Mouse (Mus musculus): ENCODE results near the gene Taar8b. TPM values are rescaled to one million over a fixed set of nuclear protein-coding genes. Genes with fewer than 3 reads are reported as not detected.
A peak's percentile ranks its signal among the peaks of the same experiment; 100 is the strongest.
"Not testable (repeated sequence)": the region's sequence is repeated elsewhere in the genome, so short reads cannot be mapped to it uniquely, and the experiment has no call there.

The Taar8b gene
- total RNA-seq (2021): not detected
- long read RNA-seq, experiment 1: 0 reads
- long read RNA-seq, experiment 2: 0 reads

DNA sequence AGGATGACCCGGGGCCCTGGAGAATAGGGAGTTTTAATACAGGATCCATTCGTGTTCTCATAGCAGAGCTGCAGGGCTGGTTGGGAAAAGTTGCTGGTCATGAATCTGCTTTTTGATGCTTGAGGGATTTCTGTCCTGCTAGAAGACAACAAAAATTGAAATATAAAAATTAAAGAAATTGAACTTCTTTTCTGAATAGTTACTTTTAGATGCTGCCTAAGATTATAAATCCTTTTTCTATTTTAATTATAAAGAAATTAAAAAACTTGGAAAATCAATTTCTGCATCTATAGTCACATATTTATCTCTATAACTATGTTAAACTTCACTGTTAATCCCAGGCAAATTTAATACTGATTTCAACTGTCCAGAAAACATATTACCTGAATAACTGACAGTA, at the start of gene Taar8b:
TSS of gene Taar8b (minus strand) at position 101 of the 400 bp plus-strand sequence.
- DNase-seq (ENCODE audit: low spot score in 2 of 2): no peak
- no peak within 1 kb of the TSS for H3K27ac ChIP-seq
- TF ChIP-seq CTCF (conservative IDR thresholded peaks at IDR 0.05): no peak
- no peak within 1 kb of the TSS for H3K4me3 ChIP-seq

DNA sequence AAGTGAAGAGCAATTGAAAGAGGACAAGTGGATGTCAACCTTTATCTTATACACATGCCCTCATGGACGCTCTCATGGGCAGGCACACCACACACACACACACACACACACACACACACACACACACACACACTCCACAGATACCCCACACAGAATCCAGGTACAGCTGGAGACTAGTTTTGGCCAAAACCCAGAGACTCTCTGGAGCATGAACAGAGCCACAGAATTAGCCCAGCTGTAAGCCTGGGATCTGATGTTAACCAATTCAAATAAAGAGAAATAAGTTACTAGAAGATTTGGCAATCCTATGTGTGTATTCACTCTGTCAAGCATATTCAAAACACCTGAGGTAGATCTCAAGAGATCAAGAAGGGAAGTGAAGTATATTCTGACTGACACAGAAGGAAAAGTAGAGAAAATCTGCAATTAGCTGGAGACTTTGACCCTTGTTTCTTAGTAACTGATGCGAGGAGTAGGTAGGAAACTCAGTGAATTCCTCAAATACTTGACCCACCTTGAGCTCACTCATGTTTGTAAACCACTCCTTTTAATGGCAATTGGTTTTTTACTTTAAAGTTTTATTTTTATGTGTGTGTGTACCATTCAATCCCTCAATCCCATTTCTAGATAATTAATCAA, 46.6 kb upstream of the Taar8b start:
- no peak for TF ChIP-seq CTCF (conservative IDR thresholded peaks at IDR 0.05)
- H3K27ac ChIP-seq: no peak overlapping the region
- no peak for DNase-seq (ENCODE audit: low spot score in 2 of 2)
- no peak overlapping the region for H3K4me3 ChIP-seq

DNA sequence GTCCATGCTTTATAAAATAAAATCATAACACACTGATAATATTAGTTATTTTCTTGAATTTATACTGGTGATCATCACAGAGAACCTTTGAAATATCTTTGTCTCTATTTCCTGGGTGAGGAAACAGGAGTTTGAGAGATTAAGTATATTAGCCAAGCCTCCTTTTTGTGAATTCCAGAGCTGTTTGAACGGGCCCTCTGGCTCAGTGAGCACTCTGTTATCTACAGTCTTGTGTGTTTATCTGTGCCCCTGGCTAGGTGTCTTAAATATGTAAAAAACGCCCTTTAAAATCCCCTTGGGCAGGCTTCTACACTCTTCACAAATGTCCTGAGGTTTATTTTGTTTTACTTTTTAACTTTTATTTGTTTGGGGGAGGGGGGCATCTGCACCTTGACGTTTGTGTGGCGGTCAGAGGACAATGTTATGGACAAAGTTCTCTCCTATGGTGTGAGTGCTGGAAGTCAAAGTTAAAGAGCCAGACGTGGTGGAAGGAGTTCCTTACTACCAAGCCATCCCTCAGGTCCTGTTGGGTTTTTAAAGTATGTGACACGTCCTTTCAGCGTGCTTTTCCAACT, 42.1 kb upstream of the Taar8b start:
- H3K27ac ChIP-seq: no peak overlapping the region
- DNase-seq (ENCODE audit: low spot score in 2 of 2): no peak
- TF ChIP-seq CTCF (conservative IDR thresholded peaks at IDR 0.05): no peak
- no peak overlapping the region for H3K4me3 ChIP-seq

DNA sequence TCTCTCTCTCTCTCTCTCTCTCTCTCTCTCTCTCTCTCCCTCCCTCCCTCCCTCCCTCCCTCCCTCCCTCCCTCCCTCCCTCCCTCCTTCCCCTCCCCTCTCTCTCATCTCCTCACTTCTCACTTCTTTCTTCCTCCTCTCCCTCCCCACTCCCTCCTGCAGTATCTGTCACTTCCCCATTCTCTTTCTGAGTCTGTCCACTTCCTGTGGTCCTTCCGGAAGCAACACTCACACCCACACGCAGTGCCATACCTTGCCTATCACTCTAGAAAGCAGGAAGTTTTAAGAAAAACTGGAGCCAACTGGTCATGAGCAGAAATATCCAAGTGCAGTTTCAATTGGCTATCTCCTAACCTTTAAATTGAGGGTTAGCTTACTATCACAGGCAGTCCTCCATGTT, 41.0 kb upstream of the Taar8b start:
- TF ChIP-seq CTCF (conservative IDR thresholded peaks at IDR 0.05): no peak
- Histone ChIP-seq H3K4me3 (no peak overlapping the region), H3K27ac (no peak overlapping the region)
- DNase-seq (ENCODE audit: low spot score in 2 of 2): no peak

DNA sequence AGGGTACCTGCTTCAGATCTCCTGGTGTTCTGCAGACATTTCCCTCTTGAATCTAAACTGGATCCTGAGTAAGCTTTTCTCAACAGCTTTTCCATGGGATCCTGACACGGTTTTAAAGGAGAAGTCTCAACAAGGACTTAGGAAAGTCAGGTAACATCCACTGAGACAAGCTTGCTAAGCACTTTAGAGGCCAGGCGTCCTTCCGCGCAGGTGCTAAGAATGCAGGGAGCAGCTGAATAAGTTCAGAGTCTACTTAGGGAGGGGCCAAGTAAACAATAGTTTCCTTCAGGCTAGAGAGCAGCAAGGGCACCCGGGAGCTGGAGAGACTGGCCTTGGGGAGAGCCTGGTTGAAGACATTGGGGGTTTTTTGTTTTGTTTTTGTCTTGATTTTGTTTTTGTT, 40.2 kb upstream of the Taar8b start:
- no peak for TF ChIP-seq CTCF (conservative IDR thresholded peaks at IDR 0.05)
- no peak overlapping the region for H3K27ac ChIP-seq
- no peak overlapping the region for H3K4me3 ChIP-seq
- no peak for DNase-seq (ENCODE audit: low spot score in 2 of 2)

DNA sequence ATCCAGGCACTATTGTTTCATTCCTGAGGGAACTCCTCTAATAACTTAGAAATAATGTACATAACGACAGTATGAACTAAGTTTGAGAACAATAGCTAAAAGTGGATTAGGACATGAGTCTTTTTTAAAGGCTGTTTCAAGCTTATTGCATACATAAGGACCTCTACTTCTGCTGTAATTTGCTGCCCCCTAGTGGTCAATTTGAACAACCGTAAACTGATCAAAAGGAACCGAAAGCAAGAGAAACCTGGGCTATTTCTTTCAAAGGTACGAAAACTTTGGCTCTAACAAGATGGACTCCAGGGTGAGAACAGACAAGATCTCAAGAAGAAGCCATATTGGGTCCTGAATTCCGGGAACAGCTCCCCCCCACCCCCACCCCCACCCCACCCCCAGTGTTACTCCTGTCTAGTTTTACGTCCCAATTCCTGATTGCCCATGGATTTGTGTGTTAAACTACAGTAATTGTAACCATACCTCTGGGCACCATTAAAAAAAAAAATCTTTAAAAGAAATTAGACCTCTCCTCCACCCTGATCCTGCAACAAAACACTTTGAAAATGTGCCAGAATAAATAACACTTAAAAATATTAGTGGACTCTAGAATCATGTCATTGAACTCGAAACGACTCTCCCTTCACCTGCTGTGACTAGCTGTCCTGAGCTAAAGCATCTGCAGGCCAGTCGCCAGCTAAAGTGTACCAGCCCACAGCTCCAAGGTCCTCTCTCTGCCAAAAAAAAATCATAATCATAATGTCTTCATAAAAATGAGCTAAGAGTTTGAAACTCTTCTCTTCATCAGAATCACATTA, 39.6 kb upstream of the Taar8b start:
- DNase-seq (ENCODE audit: low spot score in 2 of 2): peak; percentile 68 to 70
- Histone ChIP-seq H3K27ac (no peak overlapping the region), H3K4me3 (peak overlapping the region; percentile 32)
- TF ChIP-seq CTCF (conservative IDR thresholded peaks at IDR 0.05): peak; percentile 86

DNA sequence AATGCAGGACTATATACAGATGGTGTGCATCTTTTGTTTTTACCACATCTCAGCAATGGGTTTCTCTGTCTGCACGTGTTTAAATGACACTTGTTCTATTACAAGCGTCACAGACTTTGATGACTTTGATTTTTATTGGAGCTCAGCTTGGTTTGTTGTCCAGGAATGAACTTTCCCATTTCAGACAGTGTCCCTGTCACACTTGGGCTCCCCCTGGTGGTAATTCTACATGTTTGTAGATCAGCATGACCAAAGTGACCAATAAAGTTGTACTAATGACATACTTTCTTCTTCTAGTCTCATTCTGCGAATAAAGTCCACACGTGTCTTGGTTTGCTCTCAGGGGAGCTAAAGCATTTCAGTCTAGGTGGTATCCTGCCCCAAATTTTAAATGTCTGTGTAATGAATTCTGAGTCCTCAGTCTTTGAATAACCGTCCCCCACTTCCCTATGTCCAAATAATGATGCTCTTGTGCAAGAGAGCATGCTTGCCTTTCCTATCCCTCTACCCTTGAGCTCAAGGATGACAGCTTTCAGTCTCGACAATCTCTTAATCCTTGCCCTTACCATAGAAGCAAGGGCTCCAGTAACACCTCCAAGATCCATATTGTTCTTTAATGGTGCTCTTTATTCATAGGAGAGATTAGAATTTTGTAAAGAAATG, 19.2 kb upstream of the Taar8b start:
- TF ChIP-seq CTCF (conservative IDR thresholded peaks at IDR 0.05): peak; percentile 86
- H3K27ac ChIP-seq: no peak overlapping the region
- H3K4me3 ChIP-seq: no peak overlapping the region
- peak; percentile 36 to 38 for DNase-seq (ENCODE audit: low spot score in 2 of 2)

DNA sequence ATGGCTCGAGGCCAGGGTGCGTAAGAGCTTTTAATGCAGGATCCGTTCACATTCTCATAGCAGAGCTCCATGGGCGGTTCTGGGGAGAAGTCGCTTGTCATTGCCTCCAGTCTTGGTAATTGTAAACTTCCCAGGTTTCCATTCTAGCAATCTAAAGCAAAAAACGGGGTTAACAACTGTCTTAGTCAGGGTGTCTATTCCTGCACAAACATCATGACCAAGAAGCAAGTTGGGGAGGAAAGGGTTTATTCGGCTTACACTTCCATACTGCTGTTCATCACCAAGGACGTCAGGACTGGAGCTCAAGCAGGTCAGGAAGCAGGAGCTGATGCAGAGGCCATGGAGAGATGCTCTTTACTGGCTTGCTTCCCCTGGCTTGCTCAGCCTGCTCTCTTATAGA, 17.3 kb upstream of the Taar8b start, which contains the start of gene Taar9:
TSS of gene Taar9 (minus strand) at position 101 of the 400 bp plus-strand sequence.
- not testable (repeated sequence) for H3K4me3 ChIP-seq; DNase-seq (ENCODE audit: low spot score in 2 of 2); H3K27ac ChIP-seq

DNA sequence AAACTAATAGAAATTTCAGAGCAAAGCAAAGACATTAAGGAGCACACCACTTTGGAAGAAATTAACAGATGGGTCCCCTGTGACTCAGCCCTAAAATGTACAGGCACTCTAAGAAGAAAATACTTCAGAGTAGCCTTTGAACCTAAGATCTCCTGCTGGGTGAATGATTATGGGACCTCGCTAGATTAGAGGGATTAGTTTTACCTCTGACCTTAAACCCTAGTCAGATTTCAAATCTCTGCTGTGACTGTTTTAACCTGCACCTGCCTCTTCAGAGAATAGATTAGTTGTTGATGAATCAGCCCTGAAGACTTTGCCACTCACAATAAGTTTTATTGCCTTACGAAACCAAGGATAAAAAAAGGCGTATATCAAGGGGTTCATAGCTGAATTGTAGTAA, 16.1 kb upstream of the Taar8b start:
- no peak for DNase-seq (ENCODE audit: low spot score in 2 of 2)
- H3K27ac ChIP-seq: no peak overlapping the region
- no peak for TF ChIP-seq CTCF (conservative IDR thresholded peaks at IDR 0.05)
- no peak overlapping the region for H3K4me3 ChIP-seq

DNA sequence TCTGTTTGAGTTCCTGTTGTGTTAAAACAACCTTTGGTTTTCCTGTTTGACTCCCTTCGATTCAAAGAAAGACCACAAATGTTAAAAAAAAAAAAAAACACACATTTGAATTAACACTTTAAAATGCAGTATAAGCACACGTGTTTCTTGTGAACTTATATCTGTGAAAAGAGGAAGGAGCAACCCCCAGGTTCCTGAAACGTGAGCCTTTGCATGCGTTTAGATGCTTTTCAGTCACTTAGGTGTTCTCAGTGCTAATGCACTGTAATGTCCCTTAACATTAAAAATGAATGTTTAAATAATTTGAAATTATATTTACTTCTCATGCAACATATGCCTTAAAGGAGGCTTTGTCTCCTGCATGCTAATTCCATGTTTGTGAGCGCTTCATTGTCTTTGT, 15.7 kb upstream of the Taar8b start:
- H3K27ac ChIP-seq: no peak overlapping the region
- no peak for DNase-seq (ENCODE audit: low spot score in 2 of 2)
- no peak for TF ChIP-seq CTCF (conservative IDR thresholded peaks at IDR 0.05)
- no peak overlapping the region for H3K4me3 ChIP-seq

DNA sequence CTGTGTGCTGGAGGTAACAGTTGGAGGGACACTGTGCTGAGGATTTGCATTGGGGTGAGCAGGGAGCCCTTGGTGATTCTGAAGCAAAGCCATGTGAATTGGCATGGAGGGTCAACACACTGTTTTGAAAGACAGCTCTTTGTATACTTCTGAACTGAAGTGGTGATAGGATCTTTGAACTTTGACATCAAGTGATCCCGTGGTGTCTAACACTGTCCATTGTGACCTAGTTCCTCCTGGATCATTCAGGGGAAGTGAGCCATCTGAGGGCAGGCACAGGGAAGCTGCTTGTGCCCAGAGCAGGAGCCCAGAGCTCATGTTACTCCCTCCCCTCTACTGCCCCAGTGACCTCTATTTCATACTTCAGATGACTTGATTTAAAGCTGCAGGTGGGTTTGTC, 11.2 kb upstream of the Taar8b start:
- not testable (repeated sequence) for H3K27ac ChIP-seq; H3K4me3 ChIP-seq; DNase-seq (ENCODE audit: low spot score in 2 of 2)

DNA sequence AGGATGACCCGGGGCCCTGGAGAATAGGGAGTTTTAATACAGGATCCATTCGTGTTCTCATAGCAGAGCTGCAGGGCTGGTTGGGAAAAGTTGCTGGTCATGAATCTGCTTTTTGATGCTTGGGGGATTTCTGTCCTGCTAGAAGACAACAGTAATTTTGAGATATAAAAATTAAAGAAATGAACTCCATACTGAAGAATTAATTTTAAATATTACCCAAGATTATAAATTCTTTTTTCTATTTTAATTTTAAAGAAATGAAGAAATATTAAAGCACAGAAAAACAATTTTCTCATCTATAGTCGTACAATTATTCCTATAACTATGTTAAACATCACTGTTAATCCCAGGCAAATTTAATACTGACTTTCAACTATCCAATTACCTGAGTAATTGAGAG, 9.7 kb upstream of the Taar8b start, which contains the start of gene Taar8c:
TSS of gene Taar8c (minus strand) at position 101 of the 400 bp plus-strand sequence.
- not testable (repeated sequence) for H3K27ac ChIP-seq

DNA sequence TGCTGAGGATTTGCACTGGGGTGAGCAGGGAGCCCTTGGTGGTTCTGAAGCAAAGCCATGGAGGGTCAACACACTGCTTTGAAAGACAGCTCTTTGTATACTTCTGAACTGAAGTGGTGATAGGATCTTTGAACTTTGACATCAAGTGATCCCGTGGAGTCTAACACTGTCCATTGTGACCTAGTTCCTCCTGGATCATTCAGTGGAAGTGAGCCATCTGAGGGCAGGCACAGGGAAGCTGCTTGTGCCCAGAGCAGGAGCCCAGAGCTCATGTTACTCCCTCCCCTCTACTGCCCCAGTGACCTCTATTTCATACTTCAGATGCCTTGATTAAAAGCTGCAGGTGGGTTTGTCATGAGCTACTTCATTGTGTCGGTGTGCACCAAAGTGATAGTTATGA, 4.9 kb upstream of the Taar8b start:
- not testable (repeated sequence) for DNase-seq (ENCODE audit: low spot score in 2 of 2); H3K27ac ChIP-seq; H3K4me3 ChIP-seq

More for the DNA sequence above, 9.7 kb upstream of the Taar8b start, which contains the start of gene Taar8c:
- H3K4me3 ChIP-seq; DNase-seq (ENCODE audit: low spot score in 2 of 2): not testable (repeated sequence)

Measured in layer of hippocampus, adult 2 months (tissue).